ENCODE assay signal across 9 mouse cellular contexts in genomic region chr7:19589207-19589606, GRCm38 (mm10). TPM values are rescaled to one million over a fixed set of nuclear protein-coding genes. Genes with fewer than 3 reads are reported as not detected.
DNase-seq lines count a peak whose midpoint lies in the region; ATAC-seq and TF ChIP-seq lines count a peak whose summit lies in the region.
"Had no signal": no experiment of that assay in that cellular context is flagged by ENCODE, and none has a peak within 500 bp of the region (broad histone marks: within the 10 kb centered on the region; RNA-seq: fewer than 3 reads in every experiment).

No protein-coding gene starts in this region.

- no peaks in the 10 kb centered on the region for H3K4me1 ChIP-seq in lung, embryonic 14.5 days (ENCODE audit: insufficient read depth)
- H3K4me1 ChIP-seq: neural tube, embryonic 13.5 days had no signal

- H3K27ac ChIP-seq in left cerebral cortex, adult 2 months, result no peak overlapping the region
- no peak overlapping the region for H3K27ac ChIP-seq in lung, embryonic 14.5 days (ENCODE audit: low read depth)
- H3K27ac ChIP-seq: neural tube, embryonic 13.5 days had no signal

- H3K9me3 ChIP-seq in lung, embryonic 14.5 days (ENCODE audit: low read depth, low read length), result no peaks in the 10 kb centered on the region
- H3K9me3 ChIP-seq: neural tube, embryonic 13.5 days had no signal

- WGBS in lung, embryonic 14.5 days, result 43% methylated on average over 3 of the region's 3 CpGs

- ATAC-seq in lung, embryonic 14.5 days (ENCODE audit: insufficient read depth), result no peak

- peak; percentile 62 for TF ChIP-seq CTCF in left cerebral cortex, adult 2 months (IDR thresholded peaks at IDR 0.05)
- peak; percentile 73 for TF ChIP-seq CTCF in lung, embryonic 14.5 days (IDR thresholded peaks at IDR 0.05; ENCODE audit: low read depth)

- no peak overlapping the region for H3K9ac ChIP-seq in lung, embryonic 14.5 days
- H3K9ac ChIP-seq: neural tube, embryonic 13.5 days had no signal

- DNase-seq in cerebellum, postnatal 10 days, result peak; percentile 68 to 72
- DNase-seq in cerebellum, adult 8-10 months, result no peak
- DNase-seq in left cerebral cortex, adult 2 months (ENCODE audit: extremely low spot score in 1 of 2, low spot score in 2 of 2), result peak; percentile 50
- no peak for DNase-seq in left cerebral cortex, adult 8-10 months (ENCODE audit: low spot score in 2 of 2)
- DNase-seq in adrenal gland, postnatal 36 days, result peak; percentile 53 to 67
- DNase-seq in gastrocnemius, postnatal 36 days, result peak; percentile 32 to 33
- DNase-seq in lung, embryonic 14.5 days, result peak; percentile 74
- peak; percentile 78 for DNase-seq in splenic B cell, adult 2 months (ENCODE audit: low read depth, low spot score)

- no peaks in the 10 kb centered on the region for H3K27me3 ChIP-seq in lung, embryonic 14.5 days (ENCODE audit: insufficient read depth, low read length)
- no peaks in the 10 kb centered on the region for H3K27me3 ChIP-seq in splenic B cell, adult 2 months (ENCODE audit: control insufficient read depth, insufficient read depth, low read length, poor library complexity, severe bottlenecking)
- H3K27me3 ChIP-seq: neural tube, embryonic 13.5 days had no signal

- peaks cover 100% of the 10 kb centered on the region for H3K36me3 ChIP-seq in lung, embryonic 14.5 days (ENCODE audit: insufficient read depth)
- H3K36me3 ChIP-seq in splenic B cell, adult 2 months (ENCODE audit: control insufficient read depth, insufficient read depth, low read length, poor library complexity, severe bottlenecking), result peaks cover 9% of the 10 kb centered on the region; the same call in 1 of the 2 replicates

- H3K4me2 ChIP-seq in lung, embryonic 14.5 days, result no peak overlapping the region
- H3K4me2 ChIP-seq: neural tube, embryonic 13.5 days had no signal

- H3K4me3 ChIP-seq in left cerebral cortex, adult 2 months, result no peak overlapping the region
- H3K4me3 ChIP-seq in lung, embryonic 14.5 days (ENCODE audit: low read depth, low read length), result no peak overlapping the region
- H3K4me3 ChIP-seq: neural tube, embryonic 13.5 days had no signal

- intact Hi-C loops in left cerebral cortex, adult 2 months (cut with DNase I), result loop anchor here (2.0 kb wide), 1 partner anchor 30 kb away; no protein-coding TSS in a partner anchor
- intact Hi-C loops in gastrocnemius, postnatal 36 days (cut with DNase I), result loop anchor here (5.0 kb wide), 1 partner anchor 87 kb away; no protein-coding TSS in a partner anchor

RNA-seq across cellular contexts. Expression of gene Gemin7, which starts 11.8 kb away (rescaled TPM):
- total RNA-seq in left cerebral cortex, adult 2 months (2021), result 10 to 100 TPM; 50.1 to 50.8 TPM
- total RNA-seq in left cerebral cortex, adult 8-10 months (2022), result 10 to 100 TPM; 44.2 to 59.5 (median 51.3) TPM
- 10 to 100 TPM; 71.8 to 90.6 TPM for total RNA-seq in adrenal gland, postnatal 36 days (2021)
- 10 to 100 TPM; 59.1 to 65.1 TPM for total RNA-seq in gastrocnemius, postnatal 36 days (2021)
- polyA plus RNA-seq in lung, embryonic 14.5 days (2014; fragmentation: Nextera tagmentation; extraction: Ambion mirVana), result 180 and 183 TPM in 2 replicates

RNA-seq across cellular contexts. Expression of gene Zfp296, which starts 12.1 kb away (rescaled TPM):
- 1 to 10 TPM; 1.5 to 2.0 TPM for total RNA-seq in left cerebral cortex, adult 2 months (2021)
- total RNA-seq in left cerebral cortex, adult 8-10 months (2022), result 1 to 10 TPM; 1.6 to 1.9 (median 1.8) TPM
- under 1 TPM; 0.33 to 0.36 TPM for total RNA-seq in adrenal gland, postnatal 36 days (2021)
- total RNA-seq in gastrocnemius, postnatal 36 days (2021), result under 1 TPM; 0.23 to 0.44 TPM
- polyA plus RNA-seq in lung, embryonic 14.5 days (2014; fragmentation: Nextera tagmentation; extraction: Ambion mirVana), result 0.27 and 0.38 TPM in 2 replicates

RNA-seq across cellular contexts. Expression of gene Clasrp, which starts 15.1 kb away (rescaled TPM):
- 10 to 100 TPM; 92.7 to 98.3 TPM for total RNA-seq in left cerebral cortex, adult 2 months (2021)
- 10 to 100 TPM; 74.8 to 89.4 (median 84.1) TPM for total RNA-seq in left cerebral cortex, adult 8-10 months (2022)
- 10 to 100 TPM; 28.1 to 39.7 TPM for total RNA-seq in adrenal gland, postnatal 36 days (2021)
- total RNA-seq in gastrocnemius, postnatal 36 days (2021), result 10 to 100 TPM; 10.9 to 12.0 TPM
- polyA plus RNA-seq in lung, embryonic 14.5 days (2014; fragmentation: Nextera tagmentation; extraction: Ambion mirVana), result 46.9 and 51.5 TPM in 2 replicates

RNA-seq across cellular contexts. Expression of gene Ppp1r37, which starts 26.3 kb away (rescaled TPM):
- 100 to 1,000 TPM; 148 to 150 TPM for total RNA-seq in left cerebral cortex, adult 2 months (2021)
- total RNA-seq in left cerebral cortex, adult 8-10 months (2022), result 100 to 1,000 TPM; 118 to 134 (median 124) TPM
- 10 to 100 TPM; 65.5 to 70.2 TPM for total RNA-seq in adrenal gland, postnatal 36 days (2021)
- total RNA-seq in gastrocnemius, postnatal 36 days (2021), result 10 to 100 TPM; 34.8 to 41.4 TPM
- polyA plus RNA-seq in lung, embryonic 14.5 days (2014; fragmentation: Nextera tagmentation; extraction: Ambion mirVana), result 4.7 and 6.2 TPM in 2 replicates

RNA-seq across cellular contexts. Expression of gene Relb, which starts 40.0 kb away (rescaled TPM):
- total RNA-seq in left cerebral cortex, adult 2 months (2021), result 1 to 10 TPM; 7.2 to 7.7 TPM
- 1 to 10 TPM; 5.6 to 7.2 (median 6.4) TPM for total RNA-seq in left cerebral cortex, adult 8-10 months (2022)
- total RNA-seq in adrenal gland, postnatal 36 days (2021), result 10 to 100 TPM; 33.6 to 34.7 TPM
- total RNA-seq in gastrocnemius, postnatal 36 days (2021), result 1 to 10 TPM; 5.1 to 6.0 TPM
- polyA plus RNA-seq in lung, embryonic 14.5 days (2014; fragmentation: Nextera tagmentation; extraction: Ambion mirVana), result 7.3 TPM in 2 replicates

Comparison
In these comparisons a context has a peak if more than half of its experiments do, and no peak if none do; other contexts are left out.
1. DNase-seq: peak in cerebellum, postnatal 10 days (2 of 2), left cerebral cortex, adult 2 months (2 of 2), adrenal gland, postnatal 36 days (2 of 2), gastrocnemius, postnatal 36 days (2 of 2), lung, embryonic 14.5 days (single experiment) and splenic B cell, adult 2 months (single experiment); none in cerebellum, adult 8-10 months (single experiment) and left cerebral cortex, adult 8-10 months (0 of 2).